Mouse (Mus musculus) 3134 (cell line): ENCODE data around the gene Agap1.

Experiments used
- DNase-seq: peaks from one replicate; pipeline ENCODE4 v3.0.0-alpha.2; 2011; ENCODE audit warnings: low spot score; ENCODE audit not compliant: insufficient read length; ENCODE audit errors: extremely low read depth

Agap1 gene

DNA sequence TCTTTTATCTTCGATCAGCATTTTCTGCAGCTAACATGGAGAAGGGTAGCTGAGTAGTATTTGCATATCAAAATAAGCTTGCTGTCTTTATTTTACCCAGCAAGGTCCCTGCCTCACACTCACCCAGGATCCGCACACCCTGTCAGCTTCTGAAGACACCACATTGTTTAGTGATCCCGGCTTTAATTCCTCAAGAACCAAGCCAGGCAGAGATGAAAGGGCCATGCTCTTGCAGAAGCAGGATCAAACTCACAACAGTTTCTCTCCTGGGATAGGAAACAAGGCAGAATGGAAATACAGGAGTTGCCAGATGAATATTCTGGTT, 285.1 kb downstream of the Agap1 start:
- no peak for DNase-seq

DNA sequence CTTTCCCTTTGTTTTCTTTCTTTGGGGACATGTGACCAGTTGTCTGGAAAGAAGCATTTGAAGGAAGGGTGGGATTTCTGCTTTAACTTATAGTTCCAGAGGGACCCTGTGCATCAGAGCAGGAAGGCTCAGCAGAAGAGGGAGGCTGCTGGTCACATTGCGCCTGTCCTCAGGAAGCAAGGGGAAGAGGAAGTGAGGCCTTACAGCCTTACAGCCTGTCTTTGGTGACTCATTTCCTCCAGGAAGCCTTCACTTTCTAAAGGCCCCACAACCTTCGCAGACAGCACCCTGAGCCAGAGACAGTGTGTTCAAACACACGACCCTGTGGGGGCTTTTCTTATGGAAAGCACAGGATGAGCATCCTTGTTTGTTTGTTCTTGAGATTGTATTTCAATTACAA, 287.8 kb downstream of the Agap1 start:
- no peak for DNase-seq

DNA sequence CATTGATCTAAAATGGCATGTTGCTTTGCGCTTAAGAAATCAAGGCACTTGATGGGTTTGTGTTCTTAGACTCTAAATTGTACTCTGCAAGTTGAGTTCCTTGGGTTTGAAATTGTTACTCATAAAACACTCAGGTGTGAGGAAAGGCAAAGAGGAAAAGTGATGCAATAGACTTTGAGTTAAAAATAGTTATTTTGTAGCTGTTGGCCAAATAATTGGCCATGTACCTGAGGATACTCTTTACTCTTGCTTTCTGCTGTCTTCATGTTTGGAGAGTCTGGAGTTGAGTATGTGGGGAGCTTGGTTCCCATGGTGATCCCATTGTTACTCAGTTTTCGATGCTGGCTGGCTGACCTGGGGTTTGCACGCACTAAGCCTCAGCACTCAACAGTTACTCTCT, 291.6 kb downstream of the Agap1 start:
- no peak for DNase-seq

DNA sequence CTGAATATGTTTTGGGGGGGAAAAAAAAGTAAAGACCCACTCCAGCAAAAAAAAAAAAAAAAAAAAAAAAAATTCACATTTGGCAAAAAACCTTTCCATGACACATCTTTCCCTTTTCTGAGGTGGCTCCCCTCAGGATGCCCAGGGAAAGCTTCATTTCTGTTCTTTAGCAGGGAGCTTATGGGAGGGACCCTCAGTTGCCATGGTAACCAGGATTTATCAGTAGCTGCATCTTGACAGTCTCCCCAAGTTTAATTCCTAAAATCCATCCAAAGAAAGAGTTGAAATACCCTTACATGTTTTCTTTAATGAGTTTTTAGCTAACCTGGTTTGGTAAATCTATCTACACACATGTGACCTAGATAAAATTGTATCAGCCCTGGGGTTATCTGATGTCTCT, 295.1 kb downstream of the Agap1 start:
- no peak for DNase-seq

DNA sequence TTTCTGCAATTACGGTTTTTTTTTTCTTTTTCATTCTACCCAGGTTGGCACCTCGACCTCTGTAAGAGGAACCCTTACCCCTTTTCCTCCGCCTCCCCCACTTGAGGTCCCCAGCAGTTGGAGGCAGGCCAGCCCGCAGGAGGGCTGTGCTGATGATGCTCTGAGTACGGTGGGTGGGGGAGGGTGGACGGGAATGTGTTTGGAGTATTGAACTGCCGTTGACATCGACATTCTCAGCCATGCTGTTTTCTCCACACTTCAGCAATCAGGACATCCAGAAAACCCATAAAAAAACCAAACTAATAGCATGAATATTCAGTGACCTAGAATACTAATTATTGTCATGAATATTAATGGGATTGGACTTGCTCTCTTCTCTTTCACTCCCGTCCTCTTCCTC, 295.9 kb downstream of the Agap1 start:
- DNase-seq, result no peak

DNA sequence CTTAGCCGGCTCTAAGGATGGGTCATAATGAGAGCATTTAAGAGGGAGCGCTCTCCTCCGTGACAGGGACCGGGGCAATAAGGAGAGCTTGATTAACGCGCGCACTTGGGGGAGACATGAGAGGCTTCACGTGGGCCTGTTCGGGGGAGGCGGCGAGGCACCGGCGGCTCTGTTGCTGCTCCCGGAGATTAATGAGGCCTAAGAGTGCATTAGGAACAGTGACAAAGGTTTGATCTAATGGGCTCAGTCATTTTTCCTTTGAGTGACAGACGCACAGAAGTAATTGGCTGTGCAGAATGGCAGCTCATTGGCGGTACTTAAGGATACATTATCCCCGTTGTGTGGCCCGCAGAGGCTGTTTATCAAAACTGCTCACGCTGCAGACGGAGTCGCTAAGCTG, 296.3 kb downstream of the Agap1 start:
- no peak for DNase-seq

DNA sequence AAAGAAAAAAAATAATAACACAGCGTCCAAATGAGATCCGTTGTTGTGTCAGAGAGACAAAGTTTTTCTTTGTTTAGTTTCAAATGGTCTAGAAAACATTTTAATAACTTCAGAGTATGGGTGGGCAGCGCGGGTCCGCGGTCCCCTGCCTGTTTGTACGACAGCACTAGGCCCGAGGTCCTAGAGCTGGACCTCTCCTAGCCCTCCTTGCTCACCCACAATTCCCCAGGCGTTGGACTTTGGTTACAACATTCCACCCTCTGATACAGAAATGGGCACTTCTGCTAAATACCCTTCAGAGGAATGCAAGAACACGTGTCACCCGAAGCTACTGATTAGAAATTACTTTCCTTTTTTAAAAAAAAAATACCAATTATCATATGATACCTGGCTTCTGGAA, 296.7 kb downstream of the Agap1 start:
- no peak for DNase-seq

DNA sequence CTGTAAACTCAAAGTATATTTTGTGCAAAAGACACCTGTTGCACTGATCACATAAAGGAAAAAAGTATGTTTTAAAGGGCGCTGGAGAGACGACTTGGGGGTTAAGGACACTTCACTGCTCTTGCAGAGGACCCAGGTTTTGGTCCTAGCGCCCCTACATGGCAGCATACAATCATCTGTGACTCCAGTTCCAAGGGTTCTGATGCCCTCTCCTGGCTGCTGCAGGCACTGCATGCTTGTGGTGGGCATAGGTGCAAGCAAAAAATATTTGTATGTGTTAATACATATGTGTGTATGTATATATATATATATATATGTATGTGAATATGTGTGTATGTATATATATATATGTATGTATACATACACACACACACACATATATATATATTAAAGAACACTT, 298.1 kb downstream of the Agap1 start:
- DNase-seq, result no peak

DNA sequence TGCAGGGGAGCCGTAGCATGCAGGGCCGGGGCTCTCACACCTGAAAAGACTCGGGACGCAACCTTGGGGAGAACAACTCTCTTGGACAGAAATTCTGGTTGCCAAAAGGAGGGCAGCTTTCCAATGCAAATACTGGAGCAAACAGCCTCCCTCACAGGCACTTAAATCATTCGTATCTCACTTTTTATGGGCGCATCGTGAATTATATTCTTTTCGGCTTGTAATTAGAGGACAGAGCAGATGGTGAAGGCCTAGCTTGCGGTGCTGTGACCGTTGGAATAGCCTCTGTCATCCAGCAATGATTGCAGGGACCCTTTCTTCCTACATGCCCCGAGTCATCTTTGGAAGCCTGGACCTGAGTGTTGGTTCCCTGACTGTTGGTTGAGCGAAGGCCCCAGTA, 300.8 kb downstream of the Agap1 start:
- DNase-seq, result no peak

DNA sequence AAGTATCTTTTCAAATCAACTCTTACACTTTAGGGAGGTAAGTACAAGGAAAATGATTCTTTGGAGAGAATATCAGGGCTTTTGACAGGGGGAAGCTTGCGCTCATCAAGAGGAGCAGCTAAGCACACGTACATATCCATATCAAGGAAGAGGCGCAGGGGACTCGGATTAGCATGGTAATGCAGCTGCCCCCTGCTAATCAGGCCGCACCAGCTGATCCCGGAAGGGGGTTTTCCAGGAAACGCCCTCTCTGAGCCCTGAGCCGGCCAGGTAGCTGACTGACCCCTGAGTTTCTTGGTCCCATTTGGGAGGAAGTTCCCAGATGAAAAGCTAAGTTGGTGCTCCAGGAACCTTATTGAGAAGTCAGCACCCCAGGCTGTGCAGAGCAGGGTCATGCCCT, 301.8 kb downstream of the Agap1 start:
- DNase-seq, result no peak

DNA sequence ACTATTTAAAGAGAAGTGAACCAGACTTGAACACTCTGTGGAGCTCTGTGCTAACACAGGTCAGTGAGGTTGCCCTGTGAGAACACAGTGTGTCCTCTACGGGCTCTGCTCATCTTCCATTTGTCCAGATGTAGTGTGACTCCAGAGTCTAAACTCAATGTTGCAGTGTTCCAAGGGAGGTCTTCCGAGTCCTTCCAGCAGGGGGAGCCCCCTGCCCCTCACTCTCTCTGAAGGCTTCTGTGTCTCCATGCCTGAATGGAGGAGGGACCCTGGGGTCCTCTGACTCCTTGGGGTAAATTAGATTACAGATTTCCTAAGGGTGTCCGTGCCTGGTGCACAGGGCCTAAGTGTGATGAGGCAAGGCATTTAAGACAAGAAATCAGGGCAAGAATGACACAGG, 302.9 kb downstream of the Agap1 start:
- no peak for DNase-seq

DNA sequence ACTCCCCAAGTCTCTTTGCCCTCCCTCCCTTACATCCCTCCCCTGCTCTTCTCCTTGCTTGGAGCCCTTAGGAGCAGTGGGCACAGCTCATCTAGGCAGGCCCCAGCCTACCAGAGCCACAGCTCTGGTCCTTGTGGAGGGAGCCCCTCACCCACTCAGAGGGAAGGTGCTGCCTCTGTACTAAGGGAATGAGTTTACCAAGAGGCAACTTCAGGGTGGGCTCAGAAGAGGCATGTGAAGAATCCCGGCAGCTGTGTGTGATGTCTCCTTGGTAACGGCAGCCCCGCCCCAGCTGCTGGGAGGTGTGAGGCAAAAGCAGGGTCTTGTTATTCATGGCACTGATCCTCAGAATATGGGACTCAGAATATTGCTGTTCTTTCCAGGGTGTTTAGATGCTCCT, 309.3 kb downstream of the Agap1 start:
- no peak for DNase-seq

DNA sequence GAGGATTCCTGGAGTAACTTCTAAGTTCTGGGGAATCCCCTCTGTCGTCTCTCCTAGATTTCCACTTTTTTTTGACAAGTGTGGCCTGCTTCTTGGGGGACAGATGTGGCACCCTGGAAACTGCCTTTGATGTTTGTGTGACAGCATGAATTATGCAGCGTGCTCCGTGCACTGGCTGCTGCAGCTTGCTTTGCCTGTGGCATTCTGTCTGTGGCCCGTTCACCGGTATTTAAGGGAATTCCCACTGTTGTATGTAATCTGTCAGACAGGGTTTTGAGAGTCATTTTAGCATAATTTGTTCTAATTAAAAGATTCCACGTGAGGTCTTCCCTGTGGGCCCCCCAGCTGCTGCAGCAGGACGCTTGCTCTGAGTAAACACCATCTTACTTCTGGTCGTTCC, 312.3 kb downstream of the Agap1 start:
- DNase-seq, result no peak

DNA sequence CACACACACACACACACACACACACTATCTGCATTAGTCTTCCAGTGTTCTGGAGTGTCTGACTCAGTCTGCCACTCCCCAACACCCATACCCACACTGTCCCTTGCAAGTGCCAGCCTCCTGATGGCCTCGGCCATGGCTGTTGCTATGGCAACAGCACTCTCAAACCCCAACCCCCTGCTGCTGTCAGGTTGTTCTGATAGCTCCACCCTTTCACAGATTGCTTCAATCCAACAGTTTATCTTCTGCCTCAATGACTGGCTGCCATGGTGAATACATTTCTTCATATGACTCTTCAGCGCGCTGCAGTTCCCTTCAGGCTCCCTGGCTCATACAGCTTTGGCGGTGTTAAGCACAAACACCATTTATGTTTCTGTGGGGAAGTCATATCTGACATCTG, 315.0 kb downstream of the Agap1 start:
- no peak for DNase-seq

DNA sequence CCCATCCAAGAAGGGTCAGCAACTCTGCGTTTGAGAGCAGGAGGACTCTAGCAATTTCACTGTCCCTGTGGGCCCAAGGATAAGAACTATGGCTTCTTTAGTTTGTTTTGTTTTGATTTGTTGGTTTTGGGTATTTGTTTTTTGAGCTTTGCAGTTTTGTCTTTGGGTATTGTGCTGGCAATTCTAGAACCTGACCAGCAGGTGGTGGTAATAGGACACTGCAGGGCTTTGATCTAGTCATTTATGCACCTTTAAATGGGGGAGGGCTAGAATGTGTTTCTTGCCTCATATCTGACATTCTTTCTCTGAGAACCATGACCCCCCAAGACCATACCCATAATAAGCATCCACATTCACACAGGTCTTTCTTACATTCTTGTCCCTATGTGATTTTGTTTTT, 315.7 kb downstream of the Agap1 start:
- DNase-seq, result no peak

DNA sequence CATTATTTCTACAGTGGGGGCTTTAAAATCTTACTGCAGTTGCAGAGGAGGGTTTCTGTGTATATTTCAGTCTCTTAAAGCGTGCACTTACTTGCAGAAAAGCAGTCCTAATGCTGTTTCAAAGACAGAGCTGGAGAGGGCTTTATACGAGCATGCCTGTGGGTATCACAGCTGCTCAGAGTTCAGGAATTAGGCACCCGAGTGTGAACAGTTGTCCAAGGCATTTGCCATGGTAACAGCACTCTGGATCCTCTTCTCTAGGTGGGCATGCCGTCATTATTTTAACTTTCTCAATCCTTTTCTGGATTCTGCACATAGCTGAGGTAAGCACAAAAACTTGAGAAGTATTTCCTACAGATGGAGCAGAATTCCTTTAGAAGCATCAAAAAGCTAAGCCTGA, 321.1 kb downstream of the Agap1 start:
- no peak for DNase-seq

DNA sequence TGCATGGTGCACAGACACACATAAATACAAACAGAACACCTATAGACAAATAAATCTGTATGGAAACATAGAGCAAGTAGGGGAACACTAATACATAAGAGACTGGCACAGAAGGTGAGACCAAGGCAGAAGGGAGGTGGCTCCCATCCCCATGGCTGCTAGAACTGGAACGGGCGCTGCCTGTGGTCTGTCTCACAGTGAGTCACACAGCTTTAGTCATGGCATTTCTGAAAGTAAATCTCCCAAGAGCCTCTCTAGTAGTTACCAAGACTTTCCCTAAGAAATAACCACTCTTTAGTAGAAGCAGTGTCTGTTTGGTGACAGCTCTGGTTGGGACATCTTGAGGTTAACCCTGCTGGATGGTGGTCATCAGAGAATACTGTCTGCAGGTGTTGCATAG, 326.1 kb downstream of the Agap1 start:
- peak; percentile 39 for DNase-seq

DNA sequence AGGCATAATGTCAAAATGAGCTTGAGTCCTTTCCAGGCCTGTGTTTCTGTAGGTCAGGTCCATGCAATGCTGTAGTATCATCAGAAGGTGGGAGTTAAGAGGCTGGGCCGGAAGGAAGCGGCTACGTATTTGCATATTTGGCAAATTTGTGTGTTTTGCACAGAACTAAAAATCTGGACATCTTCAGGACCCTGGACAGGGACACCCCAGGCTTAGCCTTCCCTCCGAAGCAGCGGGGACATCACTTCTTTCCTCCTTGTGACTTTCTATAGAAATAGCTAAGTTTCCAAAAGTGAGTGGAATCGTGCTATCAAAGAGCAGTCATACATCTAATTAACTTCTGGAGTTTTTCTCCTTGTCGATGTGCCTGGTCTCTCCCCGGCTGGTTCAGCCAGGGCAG, 327.3 kb downstream of the Agap1 start:
- no peak for DNase-seq

DNA sequence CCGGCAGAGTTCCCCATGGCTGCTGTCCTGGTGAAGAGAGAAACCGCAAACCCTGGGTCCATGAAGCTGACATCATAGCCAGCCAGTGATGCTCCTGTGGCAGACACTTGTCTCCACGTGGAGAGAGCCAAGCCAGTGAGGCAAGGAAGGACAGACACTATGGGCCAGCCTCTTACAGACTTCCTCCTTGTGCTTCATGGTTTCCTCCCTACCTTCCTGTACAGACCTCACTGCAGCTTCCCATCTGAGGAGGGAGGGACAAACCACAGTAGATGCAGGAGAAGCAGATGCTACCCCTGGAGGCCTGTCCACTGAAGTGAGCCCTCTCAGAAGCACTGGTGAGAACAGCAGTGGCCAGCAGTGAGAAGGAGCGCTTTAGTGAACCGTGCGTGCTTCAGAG, 332.2 kb downstream of the Agap1 start:
- DNase-seq, result no peak

DNA sequence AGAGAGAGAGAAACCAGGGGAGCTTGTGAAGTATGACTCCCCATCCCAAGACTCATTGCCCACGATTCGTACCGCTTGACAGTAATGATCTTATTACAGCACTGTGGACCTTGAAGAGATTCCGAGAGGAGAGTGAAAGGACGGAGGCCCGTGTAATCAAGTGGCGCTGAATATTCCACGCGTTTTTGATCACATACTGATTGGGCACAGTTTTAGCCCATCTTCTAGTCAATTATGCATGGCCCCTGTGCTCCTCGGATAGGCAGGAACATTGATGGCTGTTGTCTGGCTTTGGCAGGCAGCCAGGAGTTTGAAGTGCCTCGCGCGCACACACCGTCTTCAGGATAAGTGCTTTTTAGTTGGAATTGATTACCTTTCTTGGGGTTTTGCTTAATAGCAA, 344.1 kb downstream of the Agap1 start:
- DNase-seq, result no peak

DNA sequence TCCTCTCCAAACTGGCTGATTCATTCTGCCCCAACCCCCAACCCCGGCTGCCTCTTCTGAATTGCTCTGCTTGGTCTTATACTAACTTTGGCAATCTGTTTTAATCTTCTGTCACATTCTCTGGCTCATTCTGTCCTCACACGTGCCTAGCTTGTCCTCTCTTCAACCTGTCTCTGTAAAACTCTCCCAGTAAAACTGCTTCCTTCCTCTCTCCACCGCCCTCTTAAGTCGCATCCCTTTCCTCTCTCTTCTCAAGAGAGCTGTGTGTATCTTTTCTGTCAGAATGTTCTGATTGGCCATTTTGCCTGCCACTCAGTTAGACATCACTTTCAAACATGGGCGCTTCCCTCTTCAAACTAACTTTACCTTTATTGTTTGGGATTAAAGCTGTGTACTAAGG, 346.9 kb downstream of the Agap1 start:
- no peak for DNase-seq

DNA sequence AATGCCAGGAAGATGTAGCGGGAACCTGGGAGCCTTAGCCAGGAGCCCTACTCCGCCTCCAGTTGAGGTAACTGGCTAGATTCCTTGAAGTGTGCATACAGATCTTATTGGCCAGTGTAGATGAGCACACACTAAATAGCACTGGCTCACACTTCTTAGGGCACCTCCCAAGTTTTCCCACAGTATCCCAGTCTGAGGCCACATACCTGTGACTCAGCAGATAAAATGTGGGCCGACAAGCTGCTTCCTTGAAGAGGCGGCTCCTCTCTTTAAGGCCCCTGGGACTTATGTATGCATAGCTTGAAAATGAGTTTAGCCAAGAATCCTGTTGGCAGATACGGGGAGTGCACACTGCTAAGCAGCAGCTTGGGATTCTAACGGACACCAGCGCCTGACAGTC, 350.4 kb downstream of the Agap1 start:
- peak; percentile 55 for DNase-seq

DNA sequence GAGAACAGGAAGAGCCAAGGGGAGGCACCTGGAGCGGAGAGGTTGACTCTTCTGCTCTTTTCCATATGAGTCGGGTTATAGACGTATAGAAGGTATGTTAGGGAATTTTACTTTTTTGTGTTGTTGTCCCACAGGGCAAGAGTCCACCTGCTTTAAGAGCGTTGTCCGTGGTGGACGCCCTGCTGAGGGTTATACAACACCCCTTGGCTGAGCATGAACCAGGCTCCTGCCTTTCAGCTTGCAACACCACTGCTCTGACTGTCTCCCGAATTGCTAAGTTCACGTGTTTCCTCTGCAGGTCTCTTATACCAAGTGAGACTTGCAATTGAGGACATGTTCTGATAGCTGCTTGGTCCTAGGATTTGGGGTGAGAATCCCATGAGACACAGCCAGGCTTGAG, 358.2 kb downstream of the Agap1 start:
- no peak for DNase-seq
